Mouse (Mus musculus) ES-E14 (cell line): Measurements from ENCODE around the gene Nek6. TPM values are rescaled to one million over a fixed set of nuclear protein-coding genes. Genes with fewer than 3 reads are reported as not detected.

Experiments used
- DNase-seq: peaks from one replicate; pipeline ENCODE4 v3.0.0-alpha.2; 2013; ENCODE audit warnings: low read depth, low spot score
- H3K27ac ChIP-seq: 2 replicates; pipeline ENCODE4 v1.5.1; 2012; ENCODE audit warnings: low read depth, mild to moderate bottlenecking, low read length, moderate library complexity, mixed read lengths; ENCODE audit not compliant: poor library complexity, insufficient read depth, severe bottlenecking
- H3K36me3 ChIP-seq: 2 replicates; pipeline ENCODE4 v1.6.1; 2012; ENCODE audit warnings: mild to moderate bottlenecking, low read length, moderate library complexity, mixed read lengths; ENCODE audit not compliant: control insufficient read depth, poor library complexity, insufficient read depth, severe bottlenecking
- H3K4me1 ChIP-seq, 2 experiments: fragments of 150-350 bp in 1 of 2; sonication (generic) in 1 of 2; 2 replicates each; pipeline ENCODE4 v1.6.1; 2012; ENCODE audit warnings: low read length in 2 of 2, mild to moderate bottlenecking in 1 of 2, mixed read lengths in 1 of 2; ENCODE audit not compliant: control insufficient read depth in 2 of 2, insufficient read depth in 2 of 2, poor library complexity in 1 of 2
- H3K4me3 ChIP-seq, 2 experiments: fragments of 150-350 bp in 1 of 2; sonication (generic) in 1 of 2; 2 replicates each; pipeline ENCODE4 v1.5.1; 2012; ENCODE audit warnings: low read length in 2 of 2, low read depth in 1 of 2, mild to moderate bottlenecking in 1 of 2, mixed read lengths in 1 of 2; ENCODE audit not compliant: insufficient read depth in 1 of 2, poor library complexity in 1 of 2, severe bottlenecking in 1 of 2
- H3K9ac ChIP-seq: 2 replicates; pipeline ENCODE4 v1.6.1; 2012; ENCODE audit warnings: low read depth, mild to moderate bottlenecking, low read length, mixed read lengths; ENCODE audit not compliant: poor library complexity, insufficient read depth, severe bottlenecking
- H3K9me3 ChIP-seq: fragments of 150-350 bp; sonication (generic); 2 replicates; pipeline ENCODE4 v1.6.1; 2012; ENCODE audit warnings: low read depth, mild to moderate bottlenecking, low read length; ENCODE audit not compliant: control insufficient read depth, insufficient read depth
- CHD2 ChIP-seq: IDR thresholded peaks from 2 replicates; pipeline ENCODE4 v1.6.1; 2014; ENCODE audit warnings: mild to moderate bottlenecking, low read depth, low read length, inconsistent platforms
- HCFC1 ChIP-seq: IDR thresholded peaks from 2 replicates; pipeline ENCODE4 v1.6.1; 2012; ENCODE audit warnings: low read length, inconsistent platforms, borderline replicate concordance; ENCODE audit not compliant: insufficient read depth
- MAFK ChIP-seq: IDR thresholded peaks from 2 replicates; pipeline ENCODE4 v1.6.1; 2014; ENCODE audit warnings: mild to moderate bottlenecking, low read depth, low read length, inconsistent platforms; ENCODE audit not compliant: insufficient read depth
- ZC3H11A ChIP-seq: IDR thresholded peaks from 2 replicates; pipeline ENCODE4 v1.6.1; 2012; ENCODE audit warnings: low read depth, mild to moderate bottlenecking, inconsistent platforms, low read length, borderline replicate concordance
- ZNF384 ChIP-seq: IDR thresholded peaks from 2 replicates; pipeline ENCODE4 v1.6.1; 2012; ENCODE audit warnings: low read depth, low read length, inconsistent platforms
- in situ Hi-C, 2 experiments: fragments of 600-800 bp; cut with MboI; formaldehyde crosslinking; loops; one replicate each; pipeline ENCODE4 v1.15.1; 2025; ENCODE audit warnings: low sequenced_read_pairs in 2 of 2, inconsistent platforms in 1 of 2; ENCODE audit not compliant: unreplicated experiment in 2 of 2
- total RNA-seq: library from RNA; depleted of rRNA; stranded (reverse); fragments of 300-350 nt; gene quantifications from 2 replicates; pipeline ENCODE4 v1.2.3, GENCODE M21; 2012

Nek6 gene
- total RNA-seq, 1 experiment = 16.9 TPM

- Histone ChIP-seq H3K4me1 (no peaks in the 10 kb centered on the region), H3K4me3 (no peak overlapping the region), H3K36me3 (no peaks in the 10 kb centered on the region), H3K9me3 (no peaks in the 10 kb centered on the region), H3K27ac (no peak overlapping the region), H3K9ac (no peak overlapping the region)
- TF ChIP-seq HCFC1 (no peak), MAFK (no peak), ZNF384 (no peak), CHD2 (no peak), ZC3H11A (no peak)
- DNase-seq = no peak
- in situ Hi-C loops = no loop called here
Observed at GRCm38 (mm10) chr2:38472829-38473228, 38.6 kb upstream of the Nek6 start.

GRCm38 (mm10) chr2:38476871-38477496, 34.5 kb upstream of the Nek6 start:
- H3K27ac ChIP-seq = no peak overlapping the region
- no peak overlapping the region for H3K9ac ChIP-seq
- H3K4me1 ChIP-seq = no peaks in the 10 kb centered on the region
- no peak for DNase-seq
- TF ChIP-seq MAFK (no peak), ZC3H11A (no peak), CHD2 (no peak), HCFC1 (no peak), ZNF384 (no peak)
- no peaks in the 10 kb centered on the region for H3K9me3 ChIP-seq
- no peaks in the 10 kb centered on the region for H3K36me3 ChIP-seq
- in situ Hi-C loops = no loop called here
- no peak overlapping the region for H3K4me3 ChIP-seq

GRCm38 (mm10) chr2:38477497-38477873, 34.0 kb upstream of the Nek6 start:
- no peaks in the 10 kb centered on the region for H3K9me3 ChIP-seq
- H3K4me3 ChIP-seq = no peak overlapping the region
- DNase-seq = no peak
- no peak overlapping the region for H3K9ac ChIP-seq
- H3K36me3 ChIP-seq = no peaks in the 10 kb centered on the region
- TF ChIP-seq MAFK (no peak), ZNF384 (no peak), HCFC1 (no peak), CHD2 (no peak), ZC3H11A (no peak)
- H3K27ac ChIP-seq = no peak overlapping the region
- no peaks in the 10 kb centered on the region for H3K4me1 ChIP-seq
- in situ Hi-C loops = no loop called here

GRCm38 (mm10) chr2:38478683-38479082, 32.8 kb upstream of the Nek6 start:
- no peak for DNase-seq
- Histone ChIP-seq H3K27ac (no peak overlapping the region), H3K4me3 (no peak overlapping the region), H3K9ac (no peak overlapping the region), H3K4me1 (no peaks in the 10 kb centered on the region), H3K9me3 (no peaks in the 10 kb centered on the region), H3K36me3 (no peaks in the 10 kb centered on the region)
- in situ Hi-C loops = no loop called here
- TF ChIP-seq HCFC1 (no peak), CHD2 (no peak), ZC3H11A (no peak), ZNF384 (no peak), MAFK (no peak)

- in situ Hi-C loops = no loop called here
- TF ChIP-seq ZNF384 = no peak
- no peak for TF ChIP-seq ZC3H11A
- no peak for DNase-seq
- H3K27ac ChIP-seq = no peak overlapping the region
- no peaks in the 10 kb centered on the region for H3K9me3 ChIP-seq
- H3K4me3 ChIP-seq = no peak overlapping the region
- no peak overlapping the region for H3K9ac ChIP-seq
- no peaks in the 10 kb centered on the region for H3K36me3 ChIP-seq
- H3K4me1 ChIP-seq = no peaks in the 10 kb centered on the region
Observed at GRCm38 (mm10) chr2:38479541-38479940, 31.9 kb upstream of the Nek6 start.
